Mouse (Mus musculus) embryo, embryonic 11.5 days (tissue): ENCODE measurements around the gene Gria4.
"Not testable (repeated sequence)": the region's sequence is repeated elsewhere in the genome, so short reads cannot be mapped to it uniquely, and the experiment has no call there.

Experiments used
- DNase-seq: peaks from one replicate; pipeline ENCODE4 v3.0.0-alpha.2; 2012; ENCODE audit warnings: low read depth, low spot score

Gria4 gene

DNA sequence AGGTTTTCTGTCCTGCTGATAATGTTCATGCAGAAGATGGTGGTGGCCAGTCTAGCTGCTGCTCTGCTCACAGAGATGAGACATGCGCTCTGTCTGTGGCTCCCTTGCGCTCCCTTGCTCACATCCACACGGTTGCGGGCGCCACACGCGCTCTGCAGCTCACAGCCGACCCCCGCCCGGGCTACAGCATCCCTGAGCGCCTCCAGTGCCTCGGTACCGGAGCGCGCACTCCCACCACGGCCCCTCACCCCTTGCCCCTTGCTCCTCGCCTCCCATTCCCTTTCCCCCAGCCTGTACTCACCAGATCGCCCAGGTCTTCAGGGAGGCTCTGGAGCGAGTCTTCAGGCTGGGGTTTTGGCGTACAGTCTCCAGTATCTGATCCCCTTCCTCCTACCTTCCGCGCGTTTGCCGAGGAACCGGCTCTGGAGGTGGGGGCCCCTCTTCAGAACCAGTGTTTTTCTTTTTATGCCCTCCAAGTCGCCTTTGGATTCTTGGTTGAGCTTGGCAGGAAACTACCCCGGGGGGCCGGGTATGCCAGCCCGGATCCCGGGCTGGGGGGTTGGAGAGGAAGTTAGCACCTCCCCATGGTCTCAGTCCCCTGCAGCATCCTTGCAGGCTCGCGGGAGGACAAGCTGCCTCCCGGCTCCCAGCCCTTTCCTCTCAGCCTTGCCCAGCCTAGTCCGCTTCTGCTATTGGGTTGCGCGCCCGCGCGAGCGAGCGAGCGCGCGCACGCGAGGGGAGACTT lies at the start of gene Gria4:
Gene Gria4, minus strand, starts transcription at position 691 of the 745 bp plus-strand sequence.
- peak; percentile 63 for DNase-seq

DNA sequence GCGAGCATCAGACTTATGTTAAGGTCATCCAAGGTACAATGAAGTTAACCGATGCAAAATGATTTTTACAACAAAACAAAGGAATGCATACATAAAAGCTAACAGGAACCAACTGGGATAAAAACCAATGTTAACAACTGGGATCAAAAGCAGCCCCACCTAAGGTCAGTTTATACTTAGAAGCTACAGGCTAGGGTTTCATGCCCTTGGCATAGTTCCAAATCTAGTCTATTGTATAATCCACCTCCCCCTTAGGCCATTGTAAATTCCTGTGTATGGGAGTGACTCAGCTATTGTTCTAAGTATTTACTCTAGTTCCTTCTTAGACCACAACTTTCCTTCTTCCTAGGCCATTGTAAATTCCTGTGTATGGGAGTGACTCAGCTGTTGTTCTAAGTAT lies 14.9 kb upstream of the Gria4 start:
- DNase-seq = not testable (repeated sequence)

DNA sequence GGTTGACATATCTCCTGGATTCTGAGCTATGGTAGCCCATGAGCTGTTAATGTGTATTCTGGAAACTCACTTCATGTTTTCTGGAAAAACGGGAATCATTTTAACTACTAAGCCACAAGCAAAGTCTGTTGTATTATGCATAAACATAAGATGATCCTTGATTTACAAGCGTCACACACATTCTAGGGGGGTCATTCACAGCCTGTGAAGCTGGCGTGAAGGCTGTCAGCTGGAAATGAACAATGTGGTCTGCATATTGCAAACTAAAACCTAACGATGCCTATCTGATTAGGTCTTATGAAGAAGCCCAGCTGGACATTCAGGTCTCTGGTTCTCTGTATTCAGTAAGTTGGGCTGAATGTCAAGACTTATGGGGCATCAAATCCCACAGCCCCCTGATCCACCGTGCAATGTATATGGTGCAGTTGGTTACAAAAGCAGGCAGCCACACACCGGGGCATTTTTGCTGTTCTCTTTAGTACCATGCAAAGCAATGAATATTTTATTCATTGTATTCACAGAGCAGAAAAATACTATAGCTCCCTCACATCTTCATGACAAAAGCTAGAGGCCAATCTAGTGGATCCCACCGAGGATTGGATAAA lies 7.2 kb upstream of the Gria4 start:
- no peak for DNase-seq

DNA sequence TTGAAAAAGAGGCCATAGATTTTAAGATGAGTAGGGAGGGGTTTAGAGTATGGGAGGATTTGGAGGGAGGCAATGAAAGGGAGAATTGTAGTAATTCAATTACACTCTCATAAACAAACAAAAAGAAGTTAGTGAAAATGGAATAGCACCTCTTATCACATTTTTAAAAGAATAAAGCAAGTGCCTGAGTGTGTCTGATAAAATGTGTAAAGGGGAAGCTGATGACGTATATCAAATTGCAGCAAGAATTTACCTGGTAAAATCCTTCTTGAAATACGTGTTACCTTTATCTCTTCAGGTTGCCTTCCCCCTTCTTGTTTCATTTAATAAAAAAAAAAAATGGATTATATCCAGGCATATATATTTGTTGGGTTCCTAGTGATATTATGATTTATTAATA lies 1.4 kb upstream of the Gria4 start:
- DNase-seq = no peak

DNA sequence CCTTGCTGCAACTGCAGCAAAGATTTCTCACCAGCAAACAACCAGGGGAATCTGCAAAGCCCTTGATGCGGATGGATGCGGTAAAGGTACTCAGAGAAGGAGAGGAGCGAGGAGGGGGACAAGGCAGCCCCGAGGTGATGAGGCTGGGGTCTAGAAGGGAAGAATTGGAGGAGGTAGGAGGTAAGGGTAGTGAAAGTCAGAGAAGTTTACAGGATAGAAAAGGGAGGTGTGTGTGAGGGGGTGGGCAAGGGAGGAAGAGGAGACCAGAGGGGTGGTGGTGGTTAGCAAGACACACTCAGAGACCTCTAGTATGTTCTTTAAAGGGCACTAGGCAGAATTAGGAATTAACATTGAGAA lies 233 bp upstream of the Gria4 start:
- no peak for DNase-seq

DNA sequence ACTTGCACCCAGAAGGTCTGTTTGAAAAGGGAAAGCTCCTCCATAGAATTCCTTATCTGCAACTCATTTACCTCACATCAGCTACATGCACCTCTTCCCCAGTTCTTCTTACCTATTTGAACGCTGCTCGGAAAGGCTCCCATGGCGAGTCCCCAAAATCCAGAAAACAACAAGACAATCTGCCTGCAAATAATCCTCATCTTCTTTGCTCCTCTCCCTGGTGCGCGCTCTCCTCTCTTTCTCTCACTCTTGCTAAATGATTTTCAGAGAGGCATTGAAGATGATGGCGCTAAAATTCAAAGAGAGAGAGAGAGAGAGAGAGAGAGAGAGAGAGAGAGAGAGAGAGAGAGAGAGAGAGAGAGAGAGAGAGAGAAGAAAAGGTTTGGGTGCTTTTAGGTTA lies 959 bp downstream of the Gria4 start:
- DNase-seq = no peak

DNA sequence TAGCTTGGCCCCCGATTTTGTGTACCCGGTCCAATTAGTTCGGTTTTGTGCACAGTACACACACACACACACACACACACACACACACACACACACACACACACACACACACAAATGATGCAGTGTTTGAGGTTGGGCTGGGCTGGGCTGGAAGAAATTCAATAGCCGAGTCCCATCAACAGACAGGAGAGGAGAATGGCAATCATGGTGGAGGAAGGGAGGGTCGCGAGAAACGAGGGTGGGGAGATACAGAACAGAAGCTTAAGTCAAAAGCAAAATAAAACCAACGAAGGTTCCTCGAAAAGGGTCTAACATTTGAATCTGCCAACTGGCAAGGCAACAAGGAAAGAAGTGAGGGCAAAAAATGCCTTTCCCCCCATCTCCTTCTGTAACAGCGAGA lies 1.6 kb downstream of the Gria4 start:
- no peak for DNase-seq

DNA sequence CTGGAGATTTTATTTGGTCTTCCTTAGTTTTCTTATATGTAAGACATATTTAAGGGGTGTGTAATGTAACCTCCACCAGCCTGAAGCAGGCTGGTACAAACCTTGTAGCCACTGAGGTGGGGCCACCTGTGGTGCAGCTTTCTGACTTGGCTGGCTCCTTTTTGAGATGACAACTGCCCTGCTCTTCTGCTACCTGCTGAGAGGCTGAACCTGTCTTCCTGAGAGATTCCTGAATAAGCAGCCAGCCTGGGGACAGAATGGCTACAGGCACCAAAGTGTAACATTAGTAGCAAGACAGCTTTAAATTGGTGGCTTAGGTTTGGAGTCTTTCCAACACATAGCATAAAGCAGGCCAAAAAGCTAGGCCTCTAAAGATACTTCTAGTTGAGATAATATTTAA lies 46.6 kb downstream of the Gria4 start:
- DNase-seq = not testable (repeated sequence)

DNA sequence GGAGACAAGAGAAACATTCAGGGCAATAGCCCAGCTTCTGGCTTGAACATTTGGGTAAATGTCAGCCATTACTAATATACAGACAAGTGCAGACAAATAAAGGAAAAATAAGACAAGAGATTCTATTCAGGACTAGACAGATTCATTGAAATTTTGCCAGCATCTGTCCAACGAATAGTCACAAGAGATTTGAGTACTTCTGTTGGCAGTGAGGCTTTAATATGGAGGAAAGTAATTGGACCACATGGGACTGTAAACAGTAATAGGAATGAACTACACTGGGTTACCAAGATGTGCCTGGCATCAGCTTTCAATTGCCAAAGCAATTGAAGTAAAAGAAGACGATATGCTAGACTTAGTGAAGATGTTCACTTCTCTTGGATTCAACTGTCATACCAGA lies 81.9 kb downstream of the Gria4 start:
- no peak for DNase-seq

DNA sequence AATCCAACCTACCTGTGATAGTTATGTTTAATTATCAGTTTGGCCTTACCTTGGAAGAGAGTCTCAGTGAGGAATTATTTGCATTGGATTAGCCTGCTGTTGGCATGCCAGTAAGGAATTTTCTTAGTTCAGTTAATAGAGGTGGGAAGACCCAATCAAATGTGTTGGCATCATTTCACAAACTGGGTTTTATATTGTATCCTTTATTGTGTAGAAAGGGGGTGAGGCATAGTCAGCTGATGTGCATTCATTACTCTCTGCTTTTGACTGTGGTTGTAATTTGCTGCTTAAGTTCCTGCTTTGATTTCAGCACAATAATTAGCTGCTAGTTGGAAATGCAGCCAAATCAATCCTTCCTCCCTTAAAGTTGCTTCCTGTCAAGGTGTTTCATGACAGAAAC lies 83.7 kb downstream of the Gria4 start:
- DNase-seq = no peak

DNA sequence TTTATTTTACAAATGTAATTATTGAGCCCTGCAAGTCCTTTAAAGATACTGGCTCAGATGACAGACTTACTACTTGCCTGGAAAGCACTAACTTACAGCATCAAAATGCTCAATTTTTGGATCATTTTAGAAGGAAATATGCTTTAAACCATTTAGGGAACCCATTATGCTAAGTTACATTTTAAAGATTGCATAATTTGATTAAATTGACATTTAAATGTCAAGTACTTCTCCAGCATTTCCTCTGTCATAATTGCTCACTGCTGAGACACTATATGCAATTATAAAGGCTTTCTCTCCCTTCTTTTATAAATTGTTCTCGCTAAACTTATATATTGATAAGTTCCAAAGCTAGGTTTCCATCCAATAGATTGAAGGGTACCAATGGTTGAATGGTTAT lies 108.9 kb downstream of the Gria4 start:
- no peak for DNase-seq

DNA sequence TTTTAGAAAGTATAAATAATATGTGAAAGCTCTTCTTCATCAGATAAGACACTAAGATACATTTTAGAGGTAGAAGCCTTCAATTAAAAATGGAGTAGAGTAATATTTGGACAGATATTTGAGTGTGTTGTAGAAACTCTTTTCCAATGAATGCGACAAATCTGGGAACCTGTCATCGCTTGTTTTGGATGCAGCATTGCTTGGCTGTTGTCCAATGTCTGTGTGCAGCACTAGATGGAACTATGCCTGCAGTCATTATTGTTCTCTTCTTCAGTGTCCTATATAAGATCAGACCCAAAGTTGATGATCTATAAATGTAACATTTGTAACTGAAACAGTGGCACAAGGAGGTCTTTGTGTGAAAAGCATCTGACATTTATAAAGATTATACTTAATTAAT lies 115.8 kb downstream of the Gria4 start:
- no peak for DNase-seq

DNA sequence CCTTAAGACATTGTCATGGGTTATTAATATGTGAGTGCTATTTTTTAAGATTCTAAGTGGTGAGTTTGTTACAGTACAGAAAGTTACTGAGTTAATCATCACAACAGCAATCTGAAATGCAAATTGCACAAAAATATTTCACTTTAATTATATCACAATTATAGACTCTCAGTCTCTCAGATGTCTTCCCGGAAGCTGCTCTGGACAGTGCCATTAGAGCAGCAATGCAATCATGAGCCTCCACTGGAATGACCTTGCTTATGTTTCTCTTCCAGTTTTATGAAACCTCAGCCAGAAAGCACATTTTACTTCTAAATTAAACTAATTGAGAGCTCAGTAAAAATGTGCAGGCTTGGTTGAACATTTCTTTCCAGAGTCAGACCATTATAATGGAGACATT lies 116.9 kb downstream of the Gria4 start:
- no peak for DNase-seq

DNA sequence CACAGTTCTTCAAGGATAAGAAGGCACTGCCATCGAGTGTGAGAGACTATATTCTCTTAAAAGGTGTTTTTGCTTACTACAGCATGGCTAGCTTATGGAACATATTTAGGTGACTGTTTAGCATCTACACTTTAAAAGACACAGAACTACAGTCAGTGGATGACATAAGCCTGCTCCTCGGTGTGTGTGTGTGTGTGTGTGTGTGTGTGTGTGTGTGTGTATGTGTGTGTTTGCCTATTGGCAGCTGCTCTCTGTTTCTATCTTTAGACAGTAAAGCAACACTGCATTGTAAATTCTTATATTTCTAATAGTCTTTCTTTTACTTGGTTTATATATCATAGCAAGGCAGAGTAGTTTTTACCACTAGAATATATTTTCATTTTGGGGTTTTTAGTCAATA lies 130.3 kb downstream of the Gria4 start:
- no peak for DNase-seq

DNA sequence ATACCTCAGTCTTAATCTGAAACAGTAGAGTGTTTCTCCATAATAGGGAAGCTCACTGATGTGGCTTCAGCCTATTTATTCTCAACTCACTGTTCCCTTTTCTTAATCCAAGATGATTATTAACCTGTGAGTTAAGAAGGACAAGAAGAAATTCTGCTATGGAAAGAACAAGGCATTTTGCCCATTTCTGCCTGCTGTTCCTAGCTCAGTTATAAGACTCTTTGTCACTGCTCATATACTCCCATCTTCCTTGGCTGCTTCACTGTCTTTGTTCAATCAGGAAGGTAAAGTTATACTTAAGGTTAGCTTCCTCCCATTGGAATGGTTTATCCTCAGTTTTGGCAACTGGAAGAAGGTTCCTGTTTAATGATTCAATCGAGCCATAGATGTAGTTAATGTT lies 133.6 kb downstream of the Gria4 start:
- no peak for DNase-seq

DNA sequence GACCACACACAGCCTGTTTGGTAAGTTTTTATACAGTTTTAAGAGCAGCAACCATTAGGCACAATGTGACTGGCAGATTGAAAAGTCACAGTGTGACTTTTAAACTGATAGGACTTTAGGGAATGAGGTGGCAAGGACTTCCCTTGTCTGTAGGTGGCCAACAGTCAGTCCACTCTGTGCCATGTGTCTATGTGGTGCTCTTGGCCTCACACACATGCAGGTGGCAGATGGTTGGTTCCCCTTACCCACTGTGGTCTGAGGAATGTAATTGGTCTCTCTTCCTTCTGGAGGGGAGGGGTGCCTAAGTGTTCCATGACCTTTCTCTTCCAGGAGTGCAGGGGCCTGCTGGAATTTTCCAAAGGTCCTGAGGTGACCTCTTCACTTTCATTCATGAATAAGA lies 137.1 kb downstream of the Gria4 start:
- no peak for DNase-seq

DNA sequence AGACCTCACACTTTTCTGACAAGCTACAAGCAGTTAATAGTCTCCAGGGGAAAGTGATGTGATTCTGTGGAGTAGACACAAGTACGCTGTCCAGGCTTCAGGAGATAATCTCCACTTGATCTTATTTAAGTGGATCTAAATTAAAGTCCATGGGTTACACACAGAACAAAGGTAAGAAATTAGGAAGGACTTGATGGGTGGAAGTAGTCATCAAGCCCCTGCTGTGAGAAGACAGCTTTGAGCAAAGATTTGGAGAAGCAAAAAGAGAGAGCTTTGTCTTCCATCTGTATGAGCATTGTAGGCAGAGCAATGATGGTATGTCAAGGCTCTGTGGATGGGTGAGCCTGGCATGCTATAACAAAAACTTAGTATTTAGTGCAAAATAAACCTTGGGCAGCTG lies 141.7 kb downstream of the Gria4 start:
- DNase-seq = no peak

DNA sequence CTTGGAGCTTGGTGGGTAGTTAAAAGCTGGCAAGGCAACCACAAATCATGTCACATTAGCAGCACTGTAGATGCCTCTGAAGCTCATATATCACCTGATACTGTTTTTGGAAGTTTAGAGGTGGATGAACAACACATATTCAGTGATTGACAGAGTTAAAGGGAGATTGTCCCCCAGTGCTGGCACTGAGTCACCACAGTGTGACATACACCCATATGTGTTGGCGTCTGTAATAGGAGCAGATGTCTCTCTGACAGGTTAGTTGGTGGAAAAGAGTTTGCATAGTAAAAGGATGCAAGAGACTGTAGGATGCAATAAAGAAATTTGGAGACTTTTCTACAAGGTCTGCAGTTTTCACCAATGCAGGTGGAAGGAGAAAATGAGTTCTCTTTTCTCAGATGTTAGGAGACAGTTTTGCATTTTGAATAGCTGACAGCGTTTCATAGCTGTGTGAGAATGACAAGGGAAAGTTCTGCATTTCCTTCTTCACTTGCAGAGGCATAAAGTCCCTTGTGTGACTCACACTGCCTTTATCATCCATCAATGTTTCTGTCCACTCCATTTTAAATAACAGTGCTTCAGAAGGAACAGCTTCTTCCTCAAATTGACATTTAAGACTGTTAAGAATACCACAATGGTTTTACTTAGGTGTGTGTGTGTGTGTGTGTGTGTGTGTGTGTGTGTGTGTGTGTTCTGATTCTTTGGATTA lies 156.7 kb downstream of the Gria4 start:
- no peak for DNase-seq

DNA sequence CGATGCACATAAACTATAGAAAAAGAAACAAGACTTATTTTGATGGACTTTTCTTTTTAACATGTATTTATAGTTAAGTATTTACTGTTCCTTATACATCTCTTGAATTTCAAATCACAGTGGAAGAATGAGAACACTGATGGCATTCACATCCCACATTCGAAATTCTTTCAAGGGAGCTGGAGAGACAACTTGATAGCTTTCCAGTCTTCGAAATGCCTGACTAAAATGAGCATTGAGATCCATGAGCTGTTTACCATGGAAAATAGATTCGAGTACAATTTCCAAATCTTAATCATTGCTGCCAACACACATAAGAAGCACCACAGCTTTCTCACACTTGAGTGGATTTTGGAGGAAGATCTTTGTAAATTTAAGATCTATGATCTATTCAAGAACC lies 164.1 kb downstream of the Gria4 start:
- DNase-seq = no peak

DNA sequence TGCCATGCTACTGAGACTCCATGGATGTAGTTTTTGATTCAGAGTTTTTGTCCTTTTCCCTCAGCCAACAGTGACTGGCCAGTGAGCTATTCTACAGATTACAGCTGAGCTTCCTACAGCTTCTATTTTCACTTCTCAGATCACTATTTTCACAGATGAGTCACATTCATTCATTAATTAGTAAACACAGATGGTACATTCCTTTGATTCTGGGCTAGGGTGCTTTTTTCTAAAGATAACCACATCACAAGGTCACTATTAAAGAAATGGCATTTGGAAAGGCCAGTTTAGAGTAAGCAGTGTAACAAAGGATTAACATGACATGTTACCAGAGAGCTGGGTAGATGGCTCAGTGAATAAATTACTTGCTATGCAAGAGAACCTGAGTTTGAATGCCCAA lies 180.7 kb downstream of the Gria4 start:
- DNase-seq = no peak

DNA sequence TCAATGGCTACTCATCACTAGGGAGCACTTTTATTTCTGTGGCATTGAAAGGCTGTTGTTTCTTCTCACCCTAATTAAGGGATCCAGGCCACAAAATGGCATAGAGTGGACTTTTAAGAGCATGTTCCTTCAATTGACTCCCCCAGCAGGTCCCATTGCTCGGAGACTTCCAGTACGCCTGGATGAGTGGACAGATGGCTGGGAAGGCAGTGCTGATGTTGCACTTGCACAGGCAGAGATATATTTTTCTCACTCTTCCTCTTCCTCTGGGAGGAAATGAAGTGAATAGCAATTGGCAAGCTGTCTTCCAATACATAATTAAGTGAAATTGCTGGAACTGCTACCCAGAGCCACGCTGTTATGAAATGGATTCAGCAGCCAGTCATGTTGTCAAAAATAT lies 190.7 kb downstream of the Gria4 start:
- no peak for DNase-seq

DNA sequence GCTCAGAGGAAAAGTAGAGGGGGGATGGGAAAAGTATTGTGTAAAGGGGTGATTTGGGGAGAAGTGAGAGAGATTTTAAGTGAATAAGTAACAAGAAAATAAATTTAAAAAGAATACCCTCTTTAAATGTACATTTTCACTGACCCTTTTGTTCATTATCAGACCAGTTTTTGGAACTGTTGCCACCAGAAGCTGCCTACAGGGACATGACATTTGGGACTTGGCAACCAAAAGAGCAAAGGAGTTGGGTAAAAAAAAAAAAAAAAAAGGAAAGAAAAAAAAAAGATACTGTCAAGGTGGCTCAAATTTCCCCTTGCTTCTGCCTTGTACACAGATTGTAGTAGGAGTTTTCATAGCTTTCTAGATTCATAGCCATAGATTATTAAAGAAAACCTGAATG lies 191.8 kb downstream of the Gria4 start:
- DNase-seq = no peak

DNA sequence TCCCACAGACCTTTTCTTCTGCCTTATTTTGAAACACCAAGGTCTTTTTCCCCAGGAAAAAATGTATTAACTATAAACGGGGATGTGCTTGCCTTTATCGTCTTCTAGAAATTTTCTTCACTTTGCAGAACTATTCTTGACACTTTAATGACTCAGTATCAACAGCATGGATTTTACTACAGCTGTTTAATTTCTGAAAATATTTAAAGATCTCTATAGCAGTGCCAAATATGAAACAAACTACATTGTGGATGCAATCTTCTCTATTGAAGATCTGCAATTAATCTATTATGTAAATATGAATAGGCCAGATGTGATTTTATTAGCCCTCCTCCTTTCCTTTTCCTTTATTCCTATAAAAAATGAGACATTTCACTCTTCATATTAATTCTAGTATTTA lies 194.2 kb downstream of the Gria4 start:
- DNase-seq = no peak
